Mouse (Mus musculus): ENCODE results near the gene Hdlbp.

The Hdlbp gene

DNA sequence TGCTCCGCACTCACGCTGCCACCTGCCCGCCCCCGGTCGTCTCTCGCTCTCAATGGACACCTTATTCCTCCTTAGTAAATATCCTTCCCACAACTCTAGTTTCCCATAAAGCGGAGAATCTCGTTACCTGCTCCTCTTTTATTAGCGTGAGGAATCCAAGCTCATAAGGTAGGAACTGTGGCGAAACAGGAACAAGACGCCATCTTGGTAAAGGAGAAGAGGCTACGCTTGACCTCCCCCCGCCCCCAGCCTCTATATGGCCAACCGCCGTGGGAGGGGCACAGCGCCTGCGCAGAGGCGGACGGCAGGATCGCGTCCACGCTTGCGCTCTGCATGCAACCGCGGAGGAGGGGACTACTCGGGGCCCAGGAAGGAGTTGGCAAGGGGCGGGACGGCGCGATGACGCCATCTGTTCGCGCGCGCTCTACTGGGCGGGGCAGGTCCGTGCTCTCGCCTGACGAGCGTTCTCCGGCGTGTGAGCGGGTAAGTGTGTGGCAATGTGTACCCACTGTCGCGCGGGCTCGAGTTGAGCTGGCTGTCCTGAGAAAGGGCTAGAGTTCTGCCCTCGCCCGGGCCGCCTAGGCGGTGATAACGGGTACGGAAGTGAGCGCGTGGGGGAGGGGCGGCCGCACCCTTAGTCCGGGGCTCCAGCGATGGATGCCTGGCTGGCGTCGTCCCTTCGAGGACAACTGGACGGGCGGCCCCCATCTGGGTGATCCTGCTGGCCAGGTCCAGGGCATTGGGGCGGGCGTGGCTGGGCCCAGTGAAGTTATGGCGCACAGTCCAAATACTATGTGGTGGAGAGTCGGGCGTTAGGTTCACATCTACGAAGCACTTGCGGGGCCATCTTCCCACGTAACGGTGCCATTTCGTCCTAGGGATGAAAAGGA, at the start of gene Hdlbp:
Gene Hdlbp (minus strand): TSS at position 230 of the 890 bp plus-strand sequence.
- TF ChIP-seq GATA4 (IDR thresholded peaks at IDR 0.05; ENCODE audit: insufficient replicate concordance, low read length) = peak; percentile 87; the same call in 1 of the 2 replicates

DNA sequence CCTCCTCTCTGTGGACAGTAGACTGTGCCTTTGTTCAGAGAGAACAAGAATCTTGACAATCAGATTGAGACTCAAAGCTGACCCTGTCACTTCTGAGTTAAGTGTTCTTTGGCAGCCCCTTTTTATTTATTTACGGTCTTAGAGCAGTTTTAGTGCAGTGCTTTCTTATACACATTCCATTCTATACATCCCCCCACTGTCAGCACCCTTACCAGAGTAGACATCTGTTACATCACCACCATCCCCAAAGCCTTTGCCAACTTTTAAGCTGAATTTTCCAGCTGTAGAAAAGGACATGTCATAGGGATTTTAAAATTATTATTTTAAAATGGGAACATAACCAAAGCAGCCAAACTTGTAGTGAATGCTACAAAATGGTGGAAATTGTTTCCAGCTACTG, 43.7 kb upstream of the Hdlbp start:
- TF ChIP-seq GATA4 (IDR thresholded peaks at IDR 0.05; ENCODE audit: insufficient replicate concordance, low read length) = no peak

GRCm38 (mm10) chr1:93521491-93521890, 42.9 kb upstream of the Hdlbp start:
- no peak for TF ChIP-seq GATA4 (IDR thresholded peaks at IDR 0.05; ENCODE audit: insufficient replicate concordance, low read length)

- no peak for TF ChIP-seq GATA4 (IDR thresholded peaks at IDR 0.05; ENCODE audit: insufficient replicate concordance, low read length)
Measured at GRCm38 (mm10) chr1:93513221-93513620, 34.6 kb upstream of the Hdlbp start.

- TF ChIP-seq GATA4 (IDR thresholded peaks at IDR 0.05; ENCODE audit: insufficient replicate concordance, low read length) = no peak
Measured at GRCm38 (mm10) chr1:93512351-93512690, 33.7 kb upstream of the Hdlbp start.

GRCm38 (mm10) chr1:93511585-93512350, 33.2 kb upstream of the Hdlbp start, which contains the start of gene Farp2:
TSS of gene Farp2 (plus strand) at chr1:93512079.
- TF ChIP-seq GATA4 (IDR thresholded peaks at IDR 0.05; ENCODE audit: insufficient replicate concordance, low read length) = no peak

- no peak for TF ChIP-seq GATA4 (IDR thresholded peaks at IDR 0.05; ENCODE audit: insufficient replicate concordance, low read length)
Measured at GRCm38 (mm10) chr1:93506944-93507676, 28.5 kb upstream of the Hdlbp start.

DNA sequence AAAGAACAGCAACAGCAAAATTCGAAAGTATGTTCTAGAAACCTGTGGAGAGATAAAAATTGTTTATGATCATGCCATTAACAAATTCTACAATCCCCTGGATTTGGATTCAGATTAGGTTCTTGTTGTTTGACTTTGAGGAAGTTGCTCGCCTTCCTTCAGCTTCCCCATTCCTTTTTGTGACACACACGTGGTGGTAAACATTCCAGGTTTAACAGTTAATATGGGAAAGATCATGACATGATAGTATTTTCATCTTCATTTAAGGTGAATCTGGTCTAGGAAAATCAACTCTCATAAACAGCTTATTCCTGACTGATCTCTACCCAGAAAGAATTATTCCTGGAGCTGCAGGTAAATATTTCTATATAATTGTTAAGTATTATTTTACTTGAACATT, 16.7 kb upstream of the Hdlbp start:
- no peak for TF ChIP-seq GATA4 (IDR thresholded peaks at IDR 0.05; ENCODE audit: insufficient replicate concordance, low read length)

GRCm38 (mm10) chr1:93479476-93480083, 965 bp upstream of the Hdlbp start:
- TF ChIP-seq GATA4 (IDR thresholded peaks at IDR 0.05; ENCODE audit: insufficient replicate concordance, low read length) = no peak

GRCm38 (mm10) chr1:93477758-93478585, 643 bp downstream of the Hdlbp start:
- TF ChIP-seq GATA4 (IDR thresholded peaks at IDR 0.05; ENCODE audit: insufficient replicate concordance, low read length) = peak; percentile 40; the same call in 1 of the 2 replicates

DNA sequence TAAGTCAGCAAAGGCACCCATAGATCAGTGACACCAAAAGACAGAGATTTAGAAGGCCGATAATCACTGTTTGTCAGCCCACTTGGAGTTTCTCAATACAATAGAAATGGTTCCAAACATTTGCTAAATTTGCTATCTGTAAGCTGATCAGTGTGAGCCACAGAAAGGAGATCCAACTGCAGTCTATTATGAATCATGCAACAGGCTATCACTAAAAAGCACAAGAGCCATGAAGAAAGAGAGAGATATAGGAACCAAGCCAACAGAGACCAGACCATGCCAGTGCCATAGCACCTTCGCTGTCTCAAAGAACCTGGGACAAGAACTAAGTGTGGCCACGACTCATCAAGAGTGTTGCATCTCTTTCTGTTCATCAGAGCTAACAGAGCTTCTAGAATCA, 2.9 kb downstream of the Hdlbp start:
- peak; percentile 21; the same call in 1 of the 2 replicates for TF ChIP-seq GATA4 (IDR thresholded peaks at IDR 0.05; ENCODE audit: insufficient replicate concordance, low read length)

DNA sequence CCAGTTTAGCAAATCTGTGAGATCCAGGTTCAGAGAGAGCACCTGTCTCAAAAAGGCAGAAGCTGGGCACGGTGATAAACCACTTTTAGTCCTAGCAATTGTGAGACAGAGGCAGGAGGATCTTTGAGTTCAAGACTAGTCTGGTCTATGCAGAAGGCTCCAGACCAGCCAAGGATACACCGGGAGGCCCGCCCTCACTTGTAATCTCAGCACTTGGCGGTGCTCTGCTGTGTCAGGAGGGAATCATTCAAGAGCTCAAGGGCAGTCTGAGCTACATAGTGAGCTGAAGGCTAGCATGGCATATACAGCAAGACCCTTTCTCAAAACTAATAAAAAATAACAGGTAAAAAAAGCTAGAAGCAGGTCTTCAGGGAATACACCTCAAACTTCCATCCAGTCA, 10.0 kb downstream of the Hdlbp start:
- no peak for TF ChIP-seq GATA4 (IDR thresholded peaks at IDR 0.05; ENCODE audit: insufficient replicate concordance, low read length)

DNA sequence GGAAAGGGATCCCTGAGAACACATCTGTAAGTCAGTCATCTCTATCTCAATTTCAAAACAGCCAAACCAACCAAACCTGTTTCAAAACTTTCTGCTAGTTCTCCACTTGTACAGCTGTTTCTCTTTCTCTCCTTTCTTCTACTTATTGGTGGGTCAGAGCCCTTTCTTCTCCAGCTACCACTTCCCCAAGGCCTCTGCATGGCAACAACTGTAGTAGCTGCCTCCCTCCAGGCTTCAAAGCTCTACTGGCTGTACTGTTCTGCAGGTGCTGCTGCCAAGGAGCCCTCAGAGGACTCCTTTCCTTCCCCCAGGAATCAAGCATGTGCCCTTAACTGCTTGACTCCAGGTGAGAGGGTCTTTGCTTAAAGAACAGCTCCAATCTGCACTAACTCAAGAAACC, 12.9 kb downstream of the Hdlbp start:
- no peak for TF ChIP-seq GATA4 (IDR thresholded peaks at IDR 0.05; ENCODE audit: insufficient replicate concordance, low read length)

DNA sequence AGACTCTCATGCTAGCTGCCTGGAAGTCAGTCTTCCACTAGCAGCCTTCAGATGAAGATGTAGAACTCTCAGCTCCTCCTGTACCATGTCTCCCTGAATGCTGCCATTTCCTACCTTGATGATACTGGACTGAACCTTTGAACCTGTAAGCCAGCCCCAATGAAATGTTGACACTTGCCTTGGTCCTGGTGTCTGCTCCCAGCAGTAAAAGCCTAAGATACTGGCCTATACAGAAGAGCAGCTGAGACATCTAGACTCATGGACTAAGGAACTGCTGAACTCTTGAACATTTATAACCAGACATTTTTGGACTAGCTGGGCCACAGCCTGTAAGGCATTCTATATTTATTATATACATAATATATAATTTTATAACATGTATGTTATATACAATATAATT, 13.5 kb downstream of the Hdlbp start:
- no peak for TF ChIP-seq GATA4 (IDR thresholded peaks at IDR 0.05; ENCODE audit: insufficient replicate concordance, low read length)

All from liver, adult (tissue).